Mouse (Mus musculus): ENCODE measurements around the gene Ankrd33b.
A peak's percentile ranks its signal among the peaks of the same experiment; 100 is the strongest.

Ankrd33b gene

DNA sequence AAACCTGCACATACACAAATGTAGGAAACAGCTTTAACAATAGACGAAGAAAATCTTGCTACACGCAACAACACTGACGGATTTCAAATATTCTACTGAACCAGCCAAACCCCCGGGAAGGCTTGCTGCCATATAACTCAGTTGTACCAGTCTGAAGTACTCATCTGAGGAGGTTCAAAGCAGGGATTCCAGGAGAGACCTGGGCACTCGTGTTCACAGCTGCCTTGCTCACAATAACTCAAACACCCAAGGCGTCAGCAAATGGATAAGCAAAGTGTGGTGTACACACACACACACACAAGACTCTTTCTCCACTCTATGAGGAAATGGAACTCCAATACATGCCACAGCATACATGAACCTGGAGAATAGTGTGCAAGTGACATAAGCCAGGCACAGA is 29.5 kb downstream of the Ankrd33b start:
- no peak for DNase-seq (ENCODE audit: low spot score)

DNA sequence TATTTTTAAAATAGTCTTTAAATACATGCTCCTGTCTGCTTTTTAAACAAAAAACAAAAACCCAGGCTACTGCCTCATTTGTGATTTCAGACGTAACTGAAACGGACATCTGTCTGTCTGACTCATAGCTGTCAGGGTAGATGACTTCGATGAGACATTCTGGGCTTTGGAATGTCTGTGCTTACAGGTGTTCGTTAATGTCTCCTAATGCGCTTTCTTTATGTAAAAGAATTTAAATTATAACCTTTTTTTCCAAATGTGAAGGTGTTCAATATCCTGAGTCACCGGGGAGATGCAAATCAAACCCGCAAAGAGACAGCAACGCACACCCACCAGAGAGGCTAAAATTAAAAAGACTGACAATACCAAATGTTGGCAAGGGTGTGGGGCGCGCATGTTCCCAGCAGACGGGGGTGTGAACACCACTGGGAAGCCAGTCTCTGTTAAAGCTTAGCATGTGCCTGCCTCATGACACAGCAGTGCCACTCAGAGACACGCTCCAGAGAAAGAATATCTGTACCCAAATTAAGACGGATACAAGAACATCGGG is 30.3 kb downstream of the Ankrd33b start:
- no peak for DNase-seq (ENCODE audit: low spot score)

DNA sequence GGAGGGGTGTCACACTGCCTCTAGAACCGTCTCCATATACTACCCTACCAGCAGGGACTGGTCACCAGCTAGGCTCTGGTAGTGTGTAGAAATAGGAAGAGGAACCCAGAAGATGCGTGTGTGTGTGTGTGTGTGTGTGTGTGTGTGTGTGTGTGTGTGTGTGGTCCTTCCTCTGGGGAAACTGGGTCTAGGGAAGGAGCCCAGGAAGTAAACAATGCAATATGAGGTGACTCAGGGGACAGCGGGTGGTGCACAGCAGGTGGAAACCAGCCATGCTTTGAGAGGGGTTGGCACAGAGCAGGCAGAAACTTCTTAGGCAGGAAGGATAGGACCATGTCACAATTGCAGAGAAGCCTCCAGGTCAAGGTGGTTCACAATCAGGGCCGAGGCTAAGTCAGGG is 30.8 kb downstream of the Ankrd33b start:
- no peak for DNase-seq (ENCODE audit: low spot score)

DNA sequence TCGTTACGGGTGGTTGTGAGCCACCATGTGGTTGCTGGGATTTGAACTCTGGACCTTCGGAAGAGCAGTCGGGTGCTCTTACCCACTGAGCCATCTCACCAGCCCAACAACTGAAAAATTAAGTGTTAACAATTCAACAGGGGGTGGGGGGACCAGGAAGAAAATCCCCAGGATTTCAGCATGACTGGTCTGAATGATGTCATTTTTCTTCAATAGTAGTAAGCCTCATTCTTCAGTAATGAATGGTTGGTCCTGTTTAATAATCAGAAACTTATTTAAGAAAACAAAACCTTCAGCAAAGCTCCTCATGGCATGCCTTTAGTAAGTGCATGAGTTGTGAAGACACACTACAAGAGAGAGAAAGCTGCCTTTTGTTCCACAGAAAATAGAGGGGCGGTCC is 32.7 kb downstream of the Ankrd33b start:
- no peak for DNase-seq (ENCODE audit: low spot score)

DNA sequence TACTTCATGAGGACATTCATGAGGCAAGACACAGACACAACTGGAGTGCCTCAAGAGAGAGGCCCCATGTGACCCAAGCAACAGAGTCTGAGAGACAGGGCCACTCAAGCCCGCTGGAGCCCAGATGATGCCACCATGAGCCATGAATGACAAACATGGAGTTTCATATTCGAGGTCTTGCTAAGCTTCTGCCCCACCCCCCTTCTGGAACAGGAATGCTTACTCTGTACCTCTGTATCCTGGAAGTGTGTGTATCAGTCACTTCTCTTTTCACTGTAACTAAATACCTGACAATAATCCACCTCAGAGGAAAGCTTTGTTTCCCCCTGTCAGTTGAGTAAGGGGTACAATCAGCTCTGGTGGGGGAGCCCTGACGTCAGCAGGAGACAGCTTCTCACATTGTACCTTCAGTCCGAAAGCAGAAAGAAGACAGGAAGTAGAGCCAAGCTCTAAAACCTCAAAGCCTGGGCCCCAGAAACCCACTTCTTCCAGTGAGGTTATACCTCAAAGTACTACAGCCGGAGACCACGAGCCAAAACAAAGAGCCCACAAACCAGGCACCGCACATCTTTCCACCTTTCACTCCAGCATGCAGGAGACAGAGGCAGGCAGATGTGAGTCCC is 34.9 kb downstream of the Ankrd33b start:
- DNase-seq (ENCODE audit: low spot score) = no peak

DNA sequence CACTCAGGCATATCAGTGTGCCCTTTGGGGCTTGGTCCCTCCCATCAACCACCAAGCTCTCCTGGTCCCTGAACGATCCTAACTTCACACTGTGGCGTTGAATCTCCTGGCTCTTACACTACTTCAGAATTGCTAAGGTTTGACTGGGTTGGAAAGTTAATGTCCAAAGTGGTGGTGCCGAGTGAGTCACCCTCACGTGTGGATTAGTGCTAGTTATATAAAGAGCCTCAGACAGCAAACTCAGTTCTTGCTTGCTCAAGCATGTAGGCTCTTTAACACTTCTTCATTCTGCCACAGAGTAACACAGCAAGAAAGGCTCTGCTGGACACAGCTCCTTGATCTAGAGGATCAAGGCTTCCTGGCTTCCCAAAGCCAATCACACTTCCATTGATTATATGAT is 35.8 kb downstream of the Ankrd33b start:
- no peak for DNase-seq (ENCODE audit: low spot score)

DNA sequence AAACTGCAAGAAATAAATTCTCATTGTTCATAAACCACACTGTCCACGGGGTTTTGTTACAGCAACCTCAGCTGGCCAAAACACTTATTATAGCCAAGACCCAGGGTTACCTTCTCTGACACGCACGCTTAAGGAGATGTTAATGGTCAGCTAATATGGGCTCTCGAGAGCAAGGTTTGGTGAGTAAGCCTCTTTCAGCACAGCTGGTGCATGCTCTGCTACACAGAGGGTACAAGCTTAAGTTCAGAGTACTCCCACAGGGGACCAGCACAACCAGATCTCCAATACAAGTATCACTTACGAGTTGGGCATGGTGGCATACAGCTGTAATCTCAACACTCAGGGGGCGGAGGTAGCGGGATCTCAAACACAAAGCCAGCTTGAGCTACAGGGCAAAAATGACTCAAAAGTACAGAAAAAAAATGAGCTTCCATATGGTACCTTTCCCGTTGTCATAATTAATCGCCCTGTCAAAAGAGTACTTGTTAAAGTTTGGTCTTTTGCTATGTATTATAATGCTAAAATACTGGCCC is 39.4 kb downstream of the Ankrd33b start:
- no peak for DNase-seq (ENCODE audit: low spot score)

DNA sequence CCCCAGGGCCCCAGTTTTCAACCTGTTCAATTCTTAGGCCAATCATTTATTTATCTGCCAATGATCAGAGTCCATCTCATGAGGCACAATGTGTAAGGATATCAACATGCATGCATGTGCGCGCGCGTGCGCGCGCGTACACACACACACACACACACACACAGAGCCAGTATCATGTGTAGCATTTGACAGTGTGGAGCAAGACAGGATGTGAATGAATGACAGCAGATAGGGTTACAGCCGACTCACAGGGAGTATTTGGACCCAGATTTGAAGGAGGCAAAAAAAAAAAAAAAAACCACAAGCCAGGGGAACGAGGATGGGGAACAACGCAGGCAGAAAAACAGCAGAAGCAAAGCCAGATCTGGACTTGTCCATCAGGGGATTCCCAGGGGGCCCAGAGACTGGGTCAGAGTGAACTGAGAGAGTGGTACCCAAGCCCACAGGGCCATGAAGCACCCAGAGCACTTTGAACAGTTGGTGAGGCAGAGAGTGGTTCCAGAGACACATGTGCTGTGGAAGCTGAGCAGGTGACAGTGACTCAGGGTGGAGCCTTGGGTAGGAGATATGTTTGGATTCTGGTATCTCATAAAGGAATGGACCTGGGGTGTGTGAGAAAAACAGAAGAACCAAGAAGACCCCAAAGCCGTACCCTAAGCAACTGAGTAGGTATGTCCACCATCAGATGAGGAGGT is 41.7 kb downstream of the Ankrd33b start:
- no peak for DNase-seq (ENCODE audit: low spot score)

DNA sequence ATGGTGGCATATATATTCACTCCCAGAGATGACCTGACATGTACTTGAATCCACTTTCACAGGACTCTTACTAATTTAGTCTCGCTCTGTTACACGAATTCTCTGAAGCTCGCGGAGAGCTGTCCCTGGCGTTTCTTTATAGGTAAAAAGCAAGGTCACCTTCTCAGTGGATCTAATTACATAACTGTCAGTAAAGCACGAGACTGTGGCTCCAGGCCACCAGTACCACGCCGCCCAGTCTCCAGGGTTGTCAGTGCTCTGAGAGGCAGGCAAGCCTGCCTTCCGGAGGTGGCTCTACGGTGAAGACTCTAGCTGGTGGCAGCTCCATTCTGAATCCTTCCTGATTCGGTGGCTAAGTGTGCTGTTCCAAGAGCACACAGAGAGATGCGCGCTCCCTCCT is 43.0 kb downstream of the Ankrd33b start:
- no peak for DNase-seq (ENCODE audit: low spot score)

DNA sequence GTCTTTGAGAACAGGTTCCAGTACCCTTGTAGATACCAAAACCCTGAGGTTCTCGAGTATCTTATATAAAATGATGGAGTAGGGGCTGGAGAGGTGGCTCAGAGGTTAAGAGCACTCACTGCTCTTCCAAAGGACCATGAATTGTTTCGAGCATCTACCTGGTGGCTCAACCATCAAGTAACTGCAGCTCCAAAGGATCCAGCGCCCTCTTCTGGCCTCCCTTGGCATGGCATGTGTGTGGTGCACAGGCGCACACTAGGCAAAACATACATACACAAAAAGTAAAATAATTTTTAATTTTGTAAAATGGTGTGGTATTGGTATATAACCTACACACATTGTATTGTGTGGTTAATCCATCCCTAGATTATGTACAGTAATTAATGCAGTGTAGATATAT is 43.8 kb downstream of the Ankrd33b start:
- DNase-seq (ENCODE audit: low spot score) = no peak

DNA sequence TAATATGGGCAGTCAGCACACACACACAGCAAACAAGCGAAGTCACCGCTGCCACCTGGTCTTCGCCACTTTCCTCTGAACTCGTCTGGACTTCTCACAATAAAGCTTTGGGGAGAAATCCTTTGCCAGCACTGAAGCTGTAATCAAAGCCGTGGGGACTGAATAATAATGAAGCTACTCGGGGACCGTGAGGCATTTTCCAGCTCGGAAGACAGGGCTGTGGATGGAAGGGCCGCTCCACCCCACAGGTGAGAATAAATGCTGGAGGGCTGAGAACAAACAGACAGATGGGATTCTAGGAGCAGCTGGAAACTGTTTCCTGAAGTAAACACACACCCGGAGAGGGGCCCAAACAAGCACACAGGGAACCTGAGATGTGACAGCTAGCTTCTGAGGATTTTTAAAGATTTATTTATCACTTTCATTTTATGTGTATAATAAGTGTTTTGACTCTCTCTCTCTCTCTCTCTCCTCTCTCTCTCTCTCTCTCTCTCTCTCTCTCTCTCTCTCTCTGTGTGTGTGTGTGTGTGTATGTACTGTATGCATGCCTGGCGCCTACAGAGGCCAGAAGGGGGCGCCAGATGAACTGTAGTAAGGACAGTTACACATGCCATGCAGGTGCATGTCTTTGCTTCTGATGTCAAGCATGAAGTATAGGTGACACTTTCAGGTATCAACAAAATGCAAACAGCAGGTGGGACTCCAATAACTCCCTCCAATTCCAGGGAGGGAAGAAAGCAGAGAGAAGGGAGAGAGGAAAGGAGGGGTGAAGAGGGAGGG is 46.7 kb downstream of the Ankrd33b start:
- no peak for DNase-seq (ENCODE audit: low spot score)

DNA sequence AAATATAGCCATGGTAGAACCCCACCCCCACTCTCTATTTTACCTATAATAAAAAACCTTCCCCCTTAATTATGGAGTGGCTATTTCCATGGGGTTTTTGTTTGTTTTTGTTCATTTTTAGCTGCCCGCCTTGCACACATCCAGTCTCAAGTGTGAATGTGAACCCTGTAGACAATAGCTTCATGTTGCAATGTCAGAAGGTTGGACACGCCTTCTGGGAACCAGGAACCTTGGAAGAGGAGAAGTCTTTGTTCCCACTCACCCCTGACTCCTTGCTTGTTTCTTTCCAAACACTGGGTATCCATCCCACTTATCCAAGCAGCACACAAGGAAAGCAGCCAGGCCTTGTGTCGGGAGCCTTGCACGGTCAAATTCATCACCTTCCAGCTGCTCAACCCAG is 48.5 kb downstream of the Ankrd33b start:
- DNase-seq (ENCODE audit: low spot score) = no peak

DNA sequence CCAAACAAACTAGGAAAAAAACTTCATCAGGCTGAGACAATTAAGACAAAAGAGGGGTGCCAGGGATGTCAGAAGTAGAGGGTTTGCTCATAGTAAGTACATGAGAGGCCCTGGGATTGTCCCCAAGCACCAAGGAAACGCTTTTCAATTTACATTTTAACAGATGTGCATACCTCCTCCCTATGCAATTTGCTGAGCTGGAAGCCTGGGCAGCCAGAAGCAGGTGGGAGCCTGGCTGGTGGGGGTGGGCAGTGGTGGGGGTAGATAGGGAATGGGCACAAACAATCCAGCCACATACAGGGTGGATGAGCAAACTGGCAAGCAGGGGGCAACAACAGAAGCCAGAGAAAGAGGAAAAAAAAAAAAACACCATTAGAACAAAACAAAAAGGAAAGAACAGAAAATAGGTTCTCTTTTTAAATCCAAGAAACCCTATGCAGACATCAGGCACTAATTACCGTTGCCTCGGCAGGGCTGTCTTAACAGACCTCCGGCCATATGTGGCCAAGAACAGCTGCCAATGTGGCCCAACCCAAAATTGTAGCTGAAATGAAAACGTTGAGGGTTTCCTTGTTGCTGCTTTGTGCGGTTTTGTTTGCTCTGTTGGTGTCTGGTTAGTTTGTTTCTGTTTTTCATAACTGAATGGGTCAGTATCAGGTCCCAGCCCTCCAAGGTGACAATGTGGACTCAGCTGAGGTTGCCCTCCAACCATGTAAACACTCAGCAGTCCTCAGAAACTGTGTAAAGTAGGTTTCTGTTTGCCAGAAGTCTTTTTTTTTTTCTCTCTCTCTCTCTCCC is 49.2 kb downstream of the Ankrd33b start:
- no peak for DNase-seq (ENCODE audit: low spot score)

DNA sequence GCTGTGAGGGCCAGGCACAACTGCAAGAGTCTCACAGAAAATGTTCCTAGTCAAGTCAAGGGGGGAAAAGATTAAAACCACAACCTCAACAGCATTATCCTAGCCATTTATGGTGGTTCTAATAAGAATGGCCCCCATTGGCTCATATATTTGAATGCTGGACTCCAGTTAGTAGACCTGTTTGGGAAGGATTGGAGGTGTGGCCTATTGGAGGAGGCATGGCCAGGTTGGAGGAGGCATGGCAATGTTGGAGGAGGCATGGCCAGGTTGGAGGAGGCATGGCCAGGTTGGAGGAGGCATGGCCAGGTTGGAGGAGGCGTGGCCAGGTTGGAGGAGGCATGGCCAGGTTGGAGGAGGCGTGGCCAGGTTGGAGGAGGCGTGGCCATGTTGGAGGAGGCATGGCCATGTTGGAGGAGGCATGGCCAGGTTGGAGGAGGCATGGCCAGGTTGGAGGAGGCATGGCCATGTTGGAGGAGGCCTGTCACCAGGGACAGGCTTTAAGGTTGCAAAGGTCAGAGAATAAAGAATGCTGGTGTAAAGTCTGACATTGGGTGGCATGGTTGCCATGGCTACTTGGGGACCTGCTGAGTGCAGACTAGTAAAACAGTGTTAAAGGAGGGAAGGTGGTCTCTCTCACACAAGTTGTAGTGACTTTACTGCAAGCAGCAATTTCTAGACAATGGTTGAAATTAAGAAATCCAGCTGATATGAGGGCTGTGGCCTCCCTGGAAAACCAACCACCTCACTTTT is 50.3 kb downstream of the Ankrd33b start:
- DNase-seq (ENCODE audit: low spot score) = no peak

DNA sequence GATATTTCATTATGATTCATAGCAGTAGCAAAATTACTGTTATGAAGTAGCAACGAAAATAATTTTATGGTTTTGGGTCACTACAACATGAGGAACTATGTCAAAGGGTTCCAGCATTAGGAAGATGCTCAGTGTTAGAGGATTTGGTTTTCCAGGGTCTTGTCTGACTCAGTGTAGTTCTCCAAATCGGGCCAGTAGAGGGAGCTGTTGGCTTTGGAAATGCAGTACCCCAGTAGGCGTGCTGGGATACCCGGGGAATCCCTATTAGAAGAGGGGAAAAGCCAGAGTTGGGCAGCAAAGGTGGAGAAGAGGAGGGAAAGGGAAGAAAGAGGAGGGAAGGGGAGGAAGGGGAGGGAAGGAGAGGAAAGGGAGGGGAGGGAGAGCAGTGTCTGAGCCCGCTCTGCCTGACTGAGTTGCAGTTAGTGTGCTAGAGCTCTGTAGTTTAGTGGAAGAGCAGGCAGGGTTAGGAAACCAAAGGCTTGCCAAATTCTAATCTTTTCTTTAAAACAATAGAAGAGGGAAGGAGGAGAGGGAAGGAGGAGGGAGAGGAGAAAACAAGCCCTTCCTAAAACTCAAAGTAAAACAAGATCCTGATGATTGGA is 51.8 kb downstream of the Ankrd33b start:
- DNase-seq (ENCODE audit: low spot score) = peak; percentile 20

DNA sequence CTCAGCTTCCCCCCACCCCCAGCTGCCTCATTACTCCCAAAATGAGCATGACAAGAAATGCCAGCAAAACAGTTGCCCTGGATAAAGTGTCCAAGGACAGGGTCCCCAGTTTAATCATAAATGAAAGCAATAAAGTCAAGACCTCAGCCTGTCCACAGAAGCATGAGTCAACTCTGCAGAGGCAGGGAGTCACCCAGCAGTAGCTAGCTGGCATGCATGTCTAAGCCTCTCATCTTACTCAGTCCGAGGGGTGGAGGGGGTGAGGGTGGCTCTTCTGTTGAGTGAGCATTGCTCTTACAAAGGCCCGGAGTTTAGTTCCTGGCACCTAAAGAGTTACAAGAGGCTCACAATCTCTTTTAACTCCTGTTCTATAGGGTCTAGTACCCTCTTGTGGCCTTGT is 55.5 kb downstream of the Ankrd33b start:
- DNase-seq (ENCODE audit: low spot score) = no peak

DNA sequence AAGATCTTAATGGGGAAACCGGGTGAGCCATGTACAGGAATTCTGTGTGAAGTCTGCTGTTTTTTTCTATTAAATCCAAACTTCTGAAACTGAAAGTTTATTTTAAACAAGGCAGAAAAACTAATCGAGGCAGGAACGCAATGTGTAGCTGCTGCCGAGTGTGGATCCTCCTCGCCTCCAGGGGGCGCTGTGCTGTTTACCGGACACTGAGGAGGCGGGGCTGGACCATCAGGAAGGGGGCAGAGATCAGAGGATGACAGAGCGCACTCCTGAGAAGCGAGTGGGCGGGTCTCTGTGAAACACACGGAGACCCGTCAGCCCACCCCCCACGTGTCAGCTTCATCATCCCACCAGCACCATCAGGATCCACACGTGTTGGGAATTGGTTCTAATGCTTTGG is 58.0 kb downstream of the Ankrd33b start:
- DNase-seq (ENCODE audit: low spot score) = no peak

DNA sequence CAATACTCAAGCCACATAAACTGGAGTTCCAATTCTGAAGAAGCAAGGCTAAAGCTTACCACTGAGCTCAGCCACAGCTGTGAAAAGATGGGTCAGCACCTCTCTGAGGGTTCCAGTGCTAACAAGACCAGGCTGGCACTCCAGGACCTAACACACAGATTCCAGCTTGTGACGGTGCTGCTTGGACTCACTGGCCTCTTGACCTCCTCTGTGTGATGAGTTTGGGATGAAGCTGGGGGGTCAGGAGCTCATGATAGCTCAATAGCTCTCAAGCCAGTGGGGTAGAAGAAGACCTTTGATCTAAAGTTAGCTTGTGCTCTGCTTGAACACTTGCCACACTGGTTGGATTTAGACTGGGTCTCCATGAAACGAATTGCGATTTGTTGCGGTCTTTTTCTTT is 60.8 kb downstream of the Ankrd33b start:
- no peak for DNase-seq (ENCODE audit: low spot score)

DNA sequence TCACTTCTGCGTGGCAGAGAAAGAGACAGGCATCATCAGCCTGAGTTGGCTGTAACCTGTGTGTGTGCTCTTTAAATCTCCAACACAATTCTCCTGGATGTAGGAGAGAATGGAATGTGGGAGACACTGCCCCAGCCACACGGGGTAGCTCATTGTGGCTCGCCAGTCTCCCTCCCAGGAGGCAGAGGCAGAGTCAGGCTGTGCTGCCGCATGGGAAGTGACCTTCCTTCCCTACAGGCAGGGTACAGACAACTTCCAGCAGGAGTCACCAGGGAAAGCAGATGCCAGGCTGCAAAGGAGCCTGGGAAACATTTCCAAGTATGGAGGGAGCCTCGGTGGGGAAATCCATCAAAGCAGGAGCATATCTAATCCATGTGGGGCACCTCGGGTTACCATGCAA is 62.3 kb downstream of the Ankrd33b start:
- DNase-seq (ENCODE audit: low spot score) = no peak

DNA sequence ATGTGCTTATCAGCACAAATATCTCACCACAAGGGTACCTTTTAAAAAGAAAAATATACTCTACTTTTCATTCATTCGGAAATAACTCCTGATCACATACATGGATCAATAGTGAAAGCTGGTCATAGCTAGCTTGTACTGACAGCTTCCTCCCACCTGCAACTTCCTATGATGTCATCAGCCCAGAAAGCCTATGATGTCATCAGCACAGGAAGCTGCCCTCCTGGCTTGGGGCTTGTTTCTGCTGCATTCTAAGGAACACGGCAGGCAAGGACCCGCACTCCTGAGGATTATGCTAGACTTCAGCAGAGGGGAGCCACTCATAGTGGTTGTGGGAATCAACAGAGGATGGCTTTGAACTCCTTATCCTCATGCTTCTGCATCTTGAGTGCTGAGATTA is 63.2 kb downstream of the Ankrd33b start:
- no peak for DNase-seq (ENCODE audit: low spot score)
